Mouse (Mus musculus) kidney, adult 2 months (tissue): ENCODE results near the gene Lrrc36.

Experiments used
- CTCF ChIP-seq: fragments of 200-500 bp; conservative IDR thresholded peaks from 2 replicates; pipeline ENCODE4 v1.5.1; 2011; ENCODE audit warnings: low read depth, mild to moderate bottlenecking, control low read depth, low read length, moderate library complexity, mixed read lengths; ENCODE audit not compliant: insufficient read depth, insufficient read length
- POLR2A ChIP-seq: fragments of 200-500 bp; IDR thresholded peaks from one replicate; pipeline ENCODE4 v1.6.1; 2011; ENCODE audit warnings: low read depth, low read length, control low read depth

- TF ChIP-seq CTCF (no peak), POLR2A (no peak)
Measured at GRCm38 (mm10) chr8:105469041-105469695, 55.8 kb downstream of the Lrrc36 start.
